Mouse (Mus musculus) gastrocnemius, adult 2 months (tissue): Measurements from ENCODE around the gene Cnp. TPM values are rescaled to one million over a fixed set of nuclear protein-coding genes. Genes with fewer than 3 reads are reported as not detected.
A peak's percentile ranks its signal among the peaks of the same experiment; 100 is the strongest.
"Not testable (repeated sequence)": the region's sequence is repeated elsewhere in the genome, so short reads cannot be mapped to it uniquely, and the experiment has no call there.

Experiments
- DNase-seq: peaks from one replicate; pipeline ENCODE4 v3.0.0; 2022
- H3K27ac ChIP-seq: fragments of 200-600 bp; 2 replicates; pipeline ENCODE4 v1.8.1; 2022; ENCODE audit warnings: mild to moderate bottlenecking
- H3K4me3 ChIP-seq: fragments of 200-600 bp; 2 replicates; pipeline ENCODE4 v1.8.1; 2022; ENCODE audit warnings: mild to moderate bottlenecking, moderate library complexity
- CTCF ChIP-seq: fragments of 200-600 bp; IDR thresholded peaks from 2 replicates; pipeline ENCODE4 v1.8.1; 2022; ENCODE audit warnings: antibody characterized with exemption, mild to moderate bottlenecking, moderate library complexity
- intact Hi-C: fragments of 180-260 bp; cut with DNase I; formaldehyde crosslinking; loops from one replicate; pipeline ENCODE4 v1.15.1; 2025
- total RNA-seq, 2 experiments: library from RNA; stranded (reverse); gene quantifications; 2 replicates each; pipeline ENCODE4 v1.2.3; 2021

The Cnp gene
- total RNA-seq, 2 experiments from 2014 or later = 3.2 to 4.4 TPM

DNA sequence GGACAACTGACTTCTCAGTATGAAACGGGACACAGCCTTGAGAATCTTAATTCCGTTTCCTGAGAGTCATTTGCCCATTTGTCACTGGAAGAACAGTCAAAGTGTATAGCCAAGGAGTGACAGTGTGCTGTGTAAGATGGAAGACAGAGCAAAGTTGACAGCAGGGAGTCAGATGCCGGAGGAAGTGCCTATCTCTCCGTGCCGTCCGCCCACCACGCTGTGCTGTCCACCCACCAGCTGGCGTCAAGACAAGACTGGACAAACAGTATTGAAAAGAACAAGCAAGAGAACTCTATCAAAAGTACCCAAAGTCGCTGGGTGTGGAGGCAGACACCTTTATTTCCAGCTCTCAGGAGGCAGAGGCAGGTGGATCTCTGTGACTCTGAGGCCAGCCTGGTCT is 28.5 kb downstream of the Cnp start:
- DNase-seq = no peak
- no peak for TF ChIP-seq CTCF
- no peak overlapping the region for H3K4me3 ChIP-seq
- intact Hi-C loops = no loop called here
- H3K27ac ChIP-seq = peak overlapping the region; percentile 59; the same call in 1 of the 2 replicates

DNA sequence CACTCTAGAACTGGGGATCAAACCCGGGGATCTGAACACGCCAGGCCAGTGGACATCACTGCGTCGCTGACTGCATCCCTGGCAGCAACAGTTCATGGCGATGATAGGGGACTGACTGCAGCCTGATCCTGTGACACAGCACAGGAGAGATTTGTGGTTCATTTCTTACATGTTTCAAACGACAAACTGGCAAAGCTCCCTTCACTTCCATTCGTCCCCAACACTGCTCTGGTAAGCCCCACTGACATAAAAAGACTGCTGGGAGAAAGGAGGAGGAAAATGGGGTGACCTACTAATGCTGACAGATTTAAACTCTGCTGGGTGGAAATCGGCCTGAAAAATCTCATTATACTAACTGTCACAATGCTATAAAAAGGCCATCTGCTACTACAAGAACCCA is 29.1 kb downstream of the Cnp start:
- no peak for DNase-seq
- no peak for TF ChIP-seq CTCF
- H3K4me3 ChIP-seq = no peak overlapping the region
- peak overlapping the region; percentile 59 for H3K27ac ChIP-seq
- intact Hi-C loops = no loop called here

DNA sequence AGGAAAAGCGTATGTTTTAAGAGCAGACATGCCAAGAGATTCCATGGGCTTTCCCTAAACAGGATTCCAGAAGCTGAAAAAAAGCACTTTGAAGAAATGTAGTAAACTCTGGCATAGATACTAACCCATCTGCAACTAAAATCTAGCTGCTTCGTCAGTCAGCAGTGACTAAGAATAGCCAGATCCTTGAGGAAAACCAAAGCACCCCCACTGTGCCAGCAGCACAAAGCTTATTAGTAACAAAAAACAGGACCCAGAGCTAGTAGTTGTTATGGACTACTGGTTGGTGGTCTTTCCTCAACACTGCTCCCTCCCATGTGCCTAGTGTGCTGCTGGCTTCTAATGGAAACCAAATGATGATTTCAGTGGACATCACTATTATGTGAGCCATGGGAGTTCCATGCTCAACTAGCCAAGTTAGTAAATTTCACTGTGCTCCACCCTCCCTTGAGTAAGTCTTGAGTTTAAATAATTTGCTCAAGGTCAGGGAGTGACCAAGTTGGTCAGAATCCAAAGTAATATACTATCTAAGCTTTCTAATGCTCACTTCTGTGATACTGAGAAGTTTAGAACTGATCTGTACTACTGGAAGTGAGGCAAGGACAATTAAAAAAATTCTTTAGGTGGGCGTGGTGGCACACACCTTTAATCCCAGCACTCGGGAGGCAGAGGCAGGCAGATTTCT is 29.8 kb downstream of the Cnp start:
- DNase-seq = no peak
- peak overlapping the region; percentile 59 for H3K27ac ChIP-seq
- H3K4me3 ChIP-seq = no peak overlapping the region
- intact Hi-C loops = no loop called here
- no peak for TF ChIP-seq CTCF

DNA sequence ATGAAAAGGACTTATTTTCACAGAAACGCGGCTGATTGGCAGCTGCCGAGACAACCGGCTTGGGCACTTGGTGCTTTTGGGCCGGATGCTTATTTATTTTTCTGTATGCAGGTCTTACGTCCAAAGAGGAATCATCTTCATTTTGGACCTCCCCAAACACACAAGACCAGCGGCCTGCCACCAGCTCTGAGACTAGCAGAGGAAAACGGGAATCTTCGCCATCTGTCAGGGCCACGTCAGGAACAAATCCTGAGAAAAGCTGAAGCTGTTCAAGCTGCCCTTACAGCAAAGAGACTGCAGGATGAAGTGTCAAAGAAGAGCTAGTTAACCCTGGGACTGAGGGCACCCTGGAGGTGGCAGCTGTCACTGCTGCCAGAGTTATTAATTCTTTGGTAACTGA is 30.7 kb downstream of the Cnp start:
- peak overlapping the region; percentile 59 for H3K27ac ChIP-seq
- intact Hi-C loops = no loop called here
- H3K4me3 ChIP-seq = no peak overlapping the region; the same call in 1 of the 2 replicates

DNA sequence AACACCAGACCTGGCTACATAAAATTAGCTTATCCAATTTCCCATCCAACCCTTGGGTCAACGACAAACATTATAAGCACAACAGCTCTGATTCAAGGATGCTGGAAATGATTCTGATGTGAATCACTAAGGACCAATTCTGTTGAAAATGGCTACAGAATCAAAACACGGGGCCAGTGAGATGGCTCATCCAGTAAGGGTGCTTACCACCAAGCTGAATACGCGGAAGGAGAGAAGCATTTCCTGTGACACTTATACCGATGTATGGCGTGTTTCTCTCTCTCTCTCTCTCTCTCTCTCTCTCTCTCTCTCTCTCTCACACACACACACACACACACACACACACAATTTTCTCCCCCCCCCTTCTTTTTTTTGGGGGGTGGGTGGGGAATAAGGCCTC is 32.4 kb downstream of the Cnp start:
- H3K27ac ChIP-seq = no peak overlapping the region
- H3K4me3 ChIP-seq = no peak overlapping the region
- TF ChIP-seq CTCF = no peak
- intact Hi-C loops = no loop called here
- no peak for DNase-seq

More for the DNA sequence above, 30.7 kb downstream of the Cnp start:
- DNase-seq = no peak
- 0 out of 2 replicates have a peak, but pooled peaks have one; percentile 2 for TF ChIP-seq CTCF

DNA sequence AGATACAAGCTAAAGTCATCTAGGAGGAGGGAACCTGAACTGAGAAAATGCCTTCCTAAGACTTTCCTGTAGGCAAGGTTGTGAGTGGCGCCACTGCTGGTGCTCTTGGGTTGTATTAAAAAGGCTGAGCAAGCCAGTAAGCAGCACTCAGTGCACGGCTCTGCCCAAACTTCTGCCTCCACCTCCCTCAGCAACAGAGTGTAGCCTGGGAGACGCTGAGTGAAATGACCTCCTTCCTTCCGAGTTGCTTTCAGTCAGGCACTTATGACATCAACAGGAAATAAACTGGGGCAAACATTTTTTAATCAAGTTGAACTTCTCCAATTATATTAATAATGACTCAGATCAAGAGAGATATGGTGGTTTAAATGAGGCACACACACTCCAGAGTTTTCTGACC is 34.1 kb downstream of the Cnp start:
- Histone ChIP-seq H3K4me3 (no peak overlapping the region), H3K27ac (peak overlapping the region; percentile 81)
- intact Hi-C loops = no loop called here
- DNase-seq = no peak
- no peak for TF ChIP-seq CTCF

DNA sequence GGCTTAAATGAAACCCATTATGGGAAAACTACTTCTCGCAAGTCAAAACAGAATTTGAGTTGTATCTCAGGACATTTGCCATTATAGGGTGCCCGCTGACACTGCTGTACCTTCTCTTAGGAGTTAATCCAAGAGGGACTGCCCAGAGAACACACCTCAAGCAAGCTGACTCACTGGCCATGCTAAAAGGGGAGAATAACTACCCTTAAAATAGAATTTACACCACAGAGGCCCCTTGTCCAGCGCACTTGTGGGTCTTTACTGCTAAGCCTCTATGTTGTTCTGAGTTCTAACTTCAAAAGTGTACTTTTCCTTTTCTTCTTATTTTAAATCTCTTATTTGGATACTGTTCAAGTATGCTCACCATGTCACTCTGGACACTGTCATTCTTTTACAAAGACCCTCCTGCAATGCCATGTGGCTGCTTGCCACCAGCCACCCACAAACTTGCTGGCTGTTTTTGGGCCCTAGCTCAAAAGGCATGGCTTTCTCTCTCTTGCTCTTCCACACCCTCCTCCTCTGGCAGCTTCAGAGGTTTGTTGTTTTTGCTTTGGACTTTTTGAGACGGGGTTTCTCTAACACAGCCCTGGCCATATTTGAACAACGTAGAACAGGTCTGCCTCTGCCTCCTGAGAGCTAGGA is 34.8 kb downstream of the Cnp start:
- TF ChIP-seq CTCF = no peak
- Histone ChIP-seq H3K4me3 (peak overlapping the region; percentile 32), H3K27ac (peak overlapping the region; percentile 81)
- DNase-seq = no peak
- intact Hi-C loops = no loop called here

DNA sequence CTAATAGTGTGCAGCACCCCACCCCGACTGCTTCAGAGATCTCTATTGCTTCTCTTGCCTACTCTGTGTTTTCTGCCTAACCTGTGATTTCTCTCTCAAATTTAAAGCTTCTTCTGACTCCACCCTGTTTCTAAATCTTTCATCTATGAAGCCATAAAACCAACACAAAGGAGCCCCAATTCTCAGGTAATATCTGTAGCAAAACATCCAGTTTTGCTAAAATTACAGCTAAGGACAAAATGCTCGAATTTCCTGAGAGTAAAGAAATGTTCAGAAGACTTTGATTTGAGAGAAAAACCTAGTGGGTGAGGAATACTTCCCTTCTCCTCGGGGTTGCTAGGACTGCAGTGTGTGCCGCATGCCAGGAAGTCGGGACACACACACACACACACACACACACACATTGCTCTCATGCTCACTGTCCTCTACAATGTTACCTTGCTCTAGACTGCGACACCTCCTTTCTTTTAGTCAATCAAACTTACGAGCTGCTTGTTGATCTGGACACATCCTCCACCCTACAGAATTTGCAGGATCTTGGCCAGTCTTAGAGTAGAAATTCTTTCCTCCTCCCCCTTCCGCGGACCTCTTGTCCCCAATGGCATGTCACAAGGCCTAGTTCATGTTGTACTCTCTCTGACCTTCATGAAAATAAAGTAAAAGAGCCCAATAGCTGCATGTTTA is 35.4 kb downstream of the Cnp start:
- intact Hi-C loops = no loop called here
- H3K4me3 ChIP-seq = peak overlapping the region; percentile 32

DNA sequence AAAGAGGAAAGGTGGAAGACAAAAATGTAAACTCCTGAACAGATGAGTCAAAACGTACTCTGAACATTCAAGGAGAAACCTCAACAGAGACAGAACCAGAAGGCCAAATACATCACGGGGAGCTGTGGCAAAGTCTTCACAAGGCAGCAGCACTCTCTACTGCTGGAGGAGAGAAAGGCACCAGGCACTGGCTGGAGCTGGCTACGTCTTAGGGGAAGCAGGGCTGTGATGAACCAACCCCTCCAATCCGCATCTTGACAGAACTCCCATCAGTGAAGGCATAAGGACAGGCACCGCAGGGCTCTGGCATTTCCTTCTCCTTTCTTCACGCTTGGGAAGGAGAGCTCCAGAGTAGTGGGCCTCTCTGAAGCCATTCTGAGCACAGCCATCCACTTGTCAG is 36.9 kb downstream of the Cnp start:
- intact Hi-C loops = no loop called here
- Histone ChIP-seq H3K4me3 (no peak overlapping the region), H3K27ac (peak overlapping the region; percentile 81)
- DNase-seq = no peak
- peak; percentile 16; the same call in 1 of the 2 replicates for TF ChIP-seq CTCF

More for the DNA sequence above, 35.4 kb downstream of the Cnp start:
- no peak for DNase-seq
- H3K27ac ChIP-seq = peak overlapping the region; percentile 81
- no peak for TF ChIP-seq CTCF

DNA sequence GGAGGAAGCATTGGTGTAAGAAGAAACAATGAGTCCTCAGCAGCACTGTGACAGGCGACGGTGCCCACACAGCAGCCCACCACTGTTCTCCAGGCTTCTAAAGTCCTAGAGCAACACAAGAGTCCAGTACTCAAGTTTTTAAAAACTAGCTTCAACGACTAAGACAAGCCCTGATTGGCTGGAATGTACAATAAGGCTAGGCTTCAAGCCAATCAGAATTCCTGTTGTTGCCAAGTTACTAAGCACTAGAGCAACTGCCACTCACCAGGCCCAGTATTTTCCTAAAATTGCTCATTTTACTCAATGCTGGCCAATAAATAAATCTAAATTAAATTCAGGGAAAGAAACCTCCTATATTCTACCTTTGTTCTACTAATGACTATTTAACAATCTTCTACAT is 38.5 kb downstream of the Cnp start:
- DNase-seq = no peak
- H3K4me3 ChIP-seq = no peak overlapping the region
- TF ChIP-seq CTCF = no peak
- intact Hi-C loops = no loop called here
- H3K27ac ChIP-seq = peak overlapping the region; percentile 41; the same call in 1 of the 2 replicates

DNA sequence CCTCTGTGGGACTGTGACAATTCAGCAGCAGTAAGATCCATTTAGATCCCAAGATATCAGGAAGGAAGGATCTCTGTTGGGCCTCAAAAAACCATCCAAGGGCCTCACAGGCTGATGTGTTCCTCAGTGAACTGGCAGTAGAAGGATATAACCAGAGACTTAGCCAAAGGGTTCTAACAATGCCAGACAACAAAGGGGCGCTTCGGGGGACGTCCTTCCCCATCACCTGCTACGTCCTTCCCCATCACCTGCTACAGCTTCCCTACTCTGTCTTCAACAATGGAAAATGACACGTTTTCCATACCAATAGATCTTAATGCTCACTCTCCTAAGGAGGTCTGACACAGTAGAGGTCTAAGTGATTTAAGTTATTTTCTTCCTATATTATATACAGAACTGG is 41.6 kb downstream of the Cnp start:
- no peak for TF ChIP-seq CTCF
- H3K4me3 ChIP-seq = no peak overlapping the region
- DNase-seq = no peak
- intact Hi-C loops = no loop called here
- no peak overlapping the region for H3K27ac ChIP-seq

DNA sequence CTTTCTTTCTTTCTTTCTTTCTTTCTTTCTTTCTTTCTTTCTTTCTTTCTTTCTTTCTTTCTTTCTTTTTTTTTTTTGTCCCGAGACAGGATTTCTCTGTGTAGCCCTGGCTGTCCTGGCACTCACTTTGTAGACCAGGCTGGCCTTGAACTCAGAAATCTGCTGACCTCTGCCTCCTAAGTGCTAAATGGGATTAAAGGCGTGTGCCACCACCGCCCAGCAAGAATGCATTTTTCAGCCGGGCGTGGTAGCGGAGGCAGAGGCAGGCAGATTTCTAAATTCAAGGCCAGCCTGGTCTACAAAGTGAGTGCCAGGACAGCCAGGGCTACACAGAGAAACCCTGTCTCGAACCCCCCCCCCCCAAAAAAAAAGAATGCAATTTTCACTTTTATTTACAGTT is 42.1 kb downstream of the Cnp start:
- H3K27ac ChIP-seq, H3K4me3 ChIP-seq, intact Hi-C loops, DNase-seq: not testable (repeated sequence)

DNA sequence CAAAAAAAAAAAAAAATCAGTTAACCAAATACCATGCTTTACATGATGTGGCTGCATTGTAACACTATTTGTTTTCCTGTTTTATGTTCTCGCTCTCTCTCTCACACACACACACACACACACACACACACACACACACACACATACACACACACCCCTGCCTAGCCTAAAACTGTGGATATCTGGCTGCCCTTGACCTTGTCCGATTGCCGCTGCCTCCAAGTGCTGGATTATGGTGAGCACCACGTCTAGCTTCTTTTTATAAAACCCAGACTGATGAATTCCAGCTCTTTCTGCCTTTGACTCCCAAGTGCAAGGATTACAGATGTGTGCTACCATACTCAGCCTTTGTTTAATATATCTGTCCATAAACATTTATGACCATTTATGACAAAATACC is 42.8 kb downstream of the Cnp start:
- DNase-seq = no peak
- intact Hi-C loops = no loop called here
- Histone ChIP-seq H3K27ac (no peak overlapping the region), H3K4me3 (peak overlapping the region; percentile 99; the same call in 1 of the 2 replicates)
- no peak for TF ChIP-seq CTCF
